Mouse (Mus musculus) embryonic fibroblast, embryonic 13.5 days (primary cell): ENCODE results near the gene Prtg.

Source experiments
- CTCF ChIP-seq: IDR thresholded peaks from 2 replicates; pipeline ENCODE4 v1.5.1; 2011; ENCODE audit warnings: mild to moderate bottlenecking, control low read depth, low read length, moderate library complexity, borderline replicate concordance; ENCODE audit not compliant: insufficient read depth
- POLR2A ChIP-seq: IDR thresholded peaks from 2 replicates; pipeline ENCODE4 v1.6.1; 2011; ENCODE audit warnings: low read depth, mild to moderate bottlenecking, control low read depth, low read length, moderate library complexity

DNA sequence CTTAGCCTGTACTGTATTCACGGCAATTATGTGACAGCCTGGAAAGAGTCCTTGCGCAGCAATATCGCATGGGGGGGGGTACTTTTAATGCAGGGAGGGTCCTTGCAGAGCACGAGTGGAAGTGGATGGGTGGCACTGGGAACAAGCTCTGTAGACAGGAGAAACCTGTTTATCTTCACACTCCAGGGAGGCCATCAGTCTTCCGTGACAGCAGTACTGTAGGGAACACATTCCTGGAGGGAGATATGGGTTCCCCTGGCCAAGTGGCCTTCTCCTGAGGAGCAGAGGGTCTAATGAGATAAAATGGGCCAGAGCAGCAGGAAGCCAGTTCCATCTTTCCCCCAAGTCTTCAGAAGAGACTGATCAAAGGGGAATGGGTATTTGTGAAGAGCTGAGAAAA lies 26.0 kb upstream of the Prtg start:
- TF ChIP-seq POLR2A, result no peak
- TF ChIP-seq CTCF, result no peak
